Mouse (Mus musculus) G1E (cell line): ENCODE measurements around the gene Ftl1-ps1.

ENCODE experiments used
- CTCF ChIP-seq: IDR thresholded peaks from 2 replicates; pipeline ENCODE4 v1.5.1; 2012; ENCODE audit warnings: low read depth, low read length, inconsistent platforms, mixed read lengths
- GATA1 ChIP-seq: IDR thresholded peaks from 2 replicates; pipeline ENCODE4 v1.6.1; 2012; ENCODE audit warnings: borderline replicate concordance, low read length, inconsistent platforms, mixed read lengths
- GATA2 ChIP-seq: IDR thresholded peaks from 2 replicates; pipeline ENCODE4 v1.6.1; 2012; ENCODE audit warnings: low read depth, low read length, inconsistent platforms, borderline replicate concordance
- POLR2AphosphoS5 ChIP-seq: IDR thresholded peaks from 2 replicates; pipeline ENCODE4 v1.6.1; 2012; ENCODE audit warnings: low read depth, low read length, inconsistent platforms; ENCODE audit not compliant: insufficient replicate concordance
- TAL1 ChIP-seq: conservative IDR thresholded peaks from 2 replicates; pipeline ENCODE4 v1.6.1; 2012; ENCODE audit warnings: low read depth, low read length, inconsistent platforms, mixed read lengths

DNA sequence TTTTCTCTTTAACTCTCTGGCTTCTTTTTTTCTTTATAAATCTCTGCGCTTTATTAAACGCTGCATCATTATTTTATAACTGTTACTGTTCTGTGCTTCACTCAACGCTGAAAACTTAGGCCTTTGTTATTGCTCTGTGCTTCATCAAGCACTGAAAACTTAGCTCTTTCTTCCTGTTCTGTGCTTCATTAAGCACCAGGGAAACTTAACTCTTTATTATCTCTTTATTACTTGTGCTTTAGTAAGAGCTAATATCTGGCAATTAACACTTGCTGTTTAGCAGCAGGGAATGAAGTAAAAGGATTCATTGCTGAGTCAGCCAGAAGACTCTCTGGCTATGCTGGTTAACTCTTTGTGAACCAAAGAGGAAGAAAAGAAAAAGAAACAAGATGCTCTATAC, 17.2 kb upstream of the Ftl1-ps1 start:
- TF ChIP-seq TAL1: no peak
- no peak for TF ChIP-seq CTCF
- no peak for TF ChIP-seq GATA1
- TF ChIP-seq POLR2AphosphoS5: no peak
- TF ChIP-seq GATA2: no peak
